Mouse (Mus musculus) lung, postnatal 25 days (tissue): Measurements from ENCODE around the gene Fkbp14.

Experiments
- DNase-seq: peaks from one replicate; pipeline ENCODE4 v3.0.0; 2022; ENCODE audit warnings: low spot score

Fkbp14 gene

DNA sequence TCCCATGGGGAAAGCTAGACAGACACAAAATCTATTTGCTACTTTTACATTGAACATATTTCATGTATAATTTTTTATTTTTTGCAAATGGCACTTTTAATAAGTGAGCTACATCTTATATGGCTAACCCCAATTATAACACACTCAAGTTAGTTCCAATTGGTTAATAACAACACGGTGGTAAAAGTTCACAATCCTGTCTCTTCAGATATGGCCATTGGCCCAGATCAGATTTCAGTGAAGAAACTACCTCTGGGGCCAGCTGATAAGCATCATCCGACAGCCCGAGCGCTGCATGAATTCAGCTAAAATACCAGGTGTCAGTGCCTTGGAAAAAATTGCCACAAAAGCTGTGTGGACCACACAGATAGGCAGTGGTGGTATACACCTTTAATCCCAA is 9.4 kb downstream of the Fkbp14 start:
- no peak for DNase-seq

DNA sequence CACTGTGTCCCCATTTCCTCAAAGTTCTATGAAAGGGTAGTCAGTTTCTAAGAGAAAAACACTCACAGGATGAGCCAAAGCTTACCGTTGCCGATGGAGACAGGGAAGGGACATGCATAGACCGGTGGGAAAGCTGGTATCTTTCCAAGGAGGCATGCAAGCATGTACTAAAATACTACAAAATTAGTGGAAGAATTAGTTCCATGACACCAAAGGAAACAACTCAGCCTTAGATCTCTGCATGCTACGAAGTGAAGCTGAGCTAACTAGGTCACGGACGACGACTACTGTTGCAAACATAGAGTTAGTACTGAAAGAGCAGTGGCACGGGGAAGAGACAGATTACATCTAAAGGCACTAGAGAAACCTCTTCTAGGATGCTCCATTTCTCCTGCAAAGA is 10.2 kb downstream of the Fkbp14 start:
- no peak for DNase-seq

DNA sequence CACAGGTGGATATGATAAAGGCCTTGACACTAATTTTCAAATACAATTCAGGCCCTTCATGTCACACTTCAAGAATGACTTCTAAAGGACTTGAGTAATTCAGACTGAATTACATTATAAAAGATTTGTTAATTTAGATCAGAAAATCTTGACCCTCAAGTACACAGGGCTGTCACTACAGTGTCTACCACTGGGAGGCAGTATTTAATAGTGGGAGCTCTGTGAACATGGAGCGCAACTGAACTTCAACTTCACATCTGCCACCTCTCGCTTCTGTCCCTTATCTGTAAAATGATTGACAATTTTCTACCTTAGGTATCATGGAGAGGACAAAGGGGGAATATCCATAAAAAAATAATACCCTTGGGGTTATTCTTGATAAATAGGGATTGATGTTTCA is 10.9 kb downstream of the Fkbp14 start:
- DNase-seq, result peak; percentile 69

DNA sequence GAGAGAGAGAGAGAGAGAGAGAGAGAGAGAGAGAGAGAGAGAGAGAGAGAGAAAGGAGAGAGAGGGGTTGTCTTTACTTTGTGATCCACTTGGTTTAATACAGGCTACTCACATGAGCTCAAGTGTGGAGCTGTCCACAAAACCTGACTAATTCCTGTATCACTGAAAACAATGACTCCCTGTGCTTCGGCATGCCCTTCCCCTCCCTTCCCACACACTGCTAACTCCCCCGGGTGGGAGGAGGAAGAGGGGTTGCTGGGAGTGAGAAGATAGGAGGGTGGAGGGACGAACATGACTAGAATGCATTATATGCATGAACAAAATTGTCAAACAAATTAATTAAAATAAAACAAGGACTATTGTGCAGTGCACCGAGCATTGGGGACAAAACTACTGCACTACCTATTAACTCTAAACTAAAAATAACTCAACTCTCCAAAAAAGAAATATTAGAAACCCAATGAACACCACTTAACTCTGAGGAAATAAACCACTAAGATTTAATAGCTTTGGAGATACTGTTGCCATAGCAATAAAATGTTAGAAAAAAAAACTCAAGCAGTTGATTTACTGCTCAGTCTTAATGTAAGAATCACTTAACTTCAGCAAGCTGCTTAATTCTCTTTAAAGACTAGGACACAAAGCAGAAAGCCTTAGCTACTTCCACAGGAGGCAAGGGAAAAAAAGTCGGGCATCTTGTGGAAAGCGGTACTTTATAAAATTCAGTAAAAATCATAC is 23.7 kb downstream of the Fkbp14 start:
- no peak for DNase-seq

DNA sequence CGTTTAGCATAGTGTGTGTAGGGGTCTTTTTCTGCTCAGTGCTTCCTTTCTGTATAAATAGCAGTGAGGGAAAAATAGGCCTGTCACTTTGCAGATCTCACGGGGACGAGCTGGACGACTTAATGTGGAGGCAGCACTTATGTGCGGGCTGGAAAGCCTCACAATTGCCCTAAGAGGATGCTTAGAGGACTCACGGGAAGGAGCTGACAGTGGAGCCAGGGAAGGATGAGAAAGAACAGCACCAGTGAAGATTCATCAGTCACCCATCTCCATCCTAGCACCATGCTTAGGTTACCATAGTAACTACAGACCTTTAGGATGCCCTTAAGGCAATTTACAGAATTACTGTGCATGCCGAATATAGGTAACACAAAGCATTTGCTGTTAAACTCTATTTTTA is 27.3 kb downstream of the Fkbp14 start:
- no peak for DNase-seq

DNA sequence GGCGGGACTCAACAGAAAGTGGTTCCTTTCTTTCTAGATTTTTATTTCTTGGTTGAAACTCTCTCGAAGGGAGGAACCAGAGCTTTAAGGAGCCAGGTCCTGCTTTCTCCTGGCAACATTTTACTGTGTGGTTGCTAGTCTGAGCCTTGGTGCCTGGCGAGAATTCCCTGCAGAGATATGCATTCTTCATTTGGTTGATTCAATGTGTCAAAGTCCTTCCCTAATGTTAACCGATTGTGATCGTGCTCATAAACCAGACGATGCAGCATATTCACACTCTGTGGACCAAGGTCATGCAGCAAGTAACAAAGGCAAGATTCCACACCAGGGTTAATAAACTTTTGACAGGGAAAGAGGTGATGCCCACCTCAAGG is 30.6 kb downstream of the Fkbp14 start:
- no peak for DNase-seq

DNA sequence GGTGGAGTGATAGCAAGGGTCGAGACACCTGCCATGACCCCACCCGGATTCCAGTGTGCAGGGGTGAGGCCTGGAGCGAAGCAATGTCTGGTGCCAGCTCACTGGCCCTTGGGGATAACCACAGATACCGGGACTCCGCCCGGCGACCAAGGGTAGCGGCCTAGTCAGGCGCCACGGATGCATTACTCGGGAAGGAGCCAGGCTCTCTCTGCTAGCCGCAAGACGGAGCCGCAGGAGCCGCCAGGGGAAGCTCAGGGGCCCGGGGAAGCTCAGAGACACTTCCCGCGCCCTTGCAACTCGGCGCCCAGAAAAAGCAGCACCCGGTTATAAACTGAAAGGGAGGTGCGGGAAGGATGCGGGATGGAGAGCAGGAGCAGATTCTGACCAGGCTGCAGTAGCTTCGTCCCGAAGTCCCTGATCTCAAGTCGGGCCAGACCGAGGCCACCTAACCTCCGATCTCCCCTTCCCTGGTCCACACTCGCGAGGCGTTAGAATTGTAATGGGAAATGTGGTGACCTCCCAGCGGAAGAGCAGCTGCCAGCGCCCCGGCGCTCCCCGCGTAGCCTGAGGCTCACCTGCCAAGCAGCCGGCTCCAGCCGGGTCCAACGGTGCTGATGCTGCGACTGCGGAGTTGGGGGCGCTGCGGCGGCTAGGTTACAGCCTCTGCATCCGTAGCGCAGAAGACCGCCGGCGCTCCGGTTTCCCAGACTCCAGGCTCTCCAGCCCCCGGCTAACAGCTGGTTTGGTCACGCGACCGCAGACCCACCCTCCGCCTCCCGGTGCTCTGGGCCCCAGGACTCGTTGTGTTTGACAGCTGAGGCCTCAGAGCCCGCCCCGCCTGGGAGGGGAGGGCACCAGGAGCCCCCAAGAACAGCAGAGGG is 31.2 kb downstream of the Fkbp14 start, which contains the start of gene Scrn1:
Scrn1 (minus strand) TSS at position 825 of the 881 bp plus-strand sequence.
- DNase-seq, result peak; percentile 37

DNA sequence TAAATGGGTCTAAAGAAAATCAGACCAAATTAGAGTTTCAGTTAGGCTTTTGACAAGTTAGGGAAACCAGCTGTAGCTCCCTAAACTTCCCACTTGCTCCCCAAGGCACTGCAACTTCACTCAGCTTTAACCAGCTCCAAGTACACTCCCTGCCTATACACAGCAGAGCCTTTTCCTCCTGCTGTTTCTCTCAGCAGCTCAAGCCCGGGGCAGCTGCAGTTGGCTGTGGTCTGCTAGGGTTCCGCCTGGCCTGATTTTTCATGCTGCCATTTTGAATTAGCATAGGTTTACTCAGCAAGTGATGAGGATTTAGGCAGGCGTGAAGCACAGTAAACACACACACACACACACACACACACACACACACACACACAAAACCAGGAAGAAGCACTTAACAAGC is 32.1 kb downstream of the Fkbp14 start:
- DNase-seq, result no peak

DNA sequence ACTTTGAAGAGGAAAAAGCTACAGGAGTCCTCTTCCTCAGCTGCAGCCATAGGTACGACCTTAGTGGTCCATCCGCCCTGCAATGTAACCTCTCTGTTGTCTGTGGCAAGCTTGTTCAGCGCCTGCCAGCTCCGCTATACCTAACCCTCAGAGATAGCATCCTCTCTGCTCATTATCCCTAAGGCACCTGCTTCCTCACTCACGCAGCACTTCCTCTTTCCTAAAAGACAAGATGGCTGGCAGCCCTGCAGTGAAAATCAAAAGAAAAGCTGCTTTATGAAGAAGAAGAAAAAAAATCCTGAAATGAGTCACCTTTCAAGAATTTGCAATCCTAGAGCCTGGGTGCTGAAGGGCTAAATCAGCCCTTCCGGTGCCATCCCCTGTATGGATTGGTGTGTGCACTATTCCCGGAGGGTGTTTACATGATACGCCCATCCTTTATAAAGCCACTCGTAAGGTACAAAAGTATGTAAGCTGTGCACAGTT is 32.6 kb downstream of the Fkbp14 start:
- no peak for DNase-seq

DNA sequence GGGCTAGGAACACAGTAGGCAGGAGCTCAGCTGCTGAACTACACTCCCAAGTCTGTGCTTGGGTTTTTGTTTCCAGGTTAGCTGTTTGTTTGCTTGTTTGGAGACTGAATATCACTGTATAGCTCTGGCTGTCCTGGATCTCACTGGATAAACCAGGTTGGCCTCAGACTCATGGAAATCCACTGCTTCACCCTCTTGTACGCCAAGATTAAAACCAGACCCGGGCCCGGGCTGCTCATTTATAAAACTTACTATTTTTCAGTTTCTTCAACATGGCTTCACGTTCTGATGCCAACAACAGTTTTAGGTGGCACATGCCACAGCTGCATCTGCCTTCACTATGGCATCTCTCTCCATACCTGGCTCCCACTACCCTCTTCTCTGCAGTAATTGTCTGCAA is 33.5 kb downstream of the Fkbp14 start:
- DNase-seq, result no peak

DNA sequence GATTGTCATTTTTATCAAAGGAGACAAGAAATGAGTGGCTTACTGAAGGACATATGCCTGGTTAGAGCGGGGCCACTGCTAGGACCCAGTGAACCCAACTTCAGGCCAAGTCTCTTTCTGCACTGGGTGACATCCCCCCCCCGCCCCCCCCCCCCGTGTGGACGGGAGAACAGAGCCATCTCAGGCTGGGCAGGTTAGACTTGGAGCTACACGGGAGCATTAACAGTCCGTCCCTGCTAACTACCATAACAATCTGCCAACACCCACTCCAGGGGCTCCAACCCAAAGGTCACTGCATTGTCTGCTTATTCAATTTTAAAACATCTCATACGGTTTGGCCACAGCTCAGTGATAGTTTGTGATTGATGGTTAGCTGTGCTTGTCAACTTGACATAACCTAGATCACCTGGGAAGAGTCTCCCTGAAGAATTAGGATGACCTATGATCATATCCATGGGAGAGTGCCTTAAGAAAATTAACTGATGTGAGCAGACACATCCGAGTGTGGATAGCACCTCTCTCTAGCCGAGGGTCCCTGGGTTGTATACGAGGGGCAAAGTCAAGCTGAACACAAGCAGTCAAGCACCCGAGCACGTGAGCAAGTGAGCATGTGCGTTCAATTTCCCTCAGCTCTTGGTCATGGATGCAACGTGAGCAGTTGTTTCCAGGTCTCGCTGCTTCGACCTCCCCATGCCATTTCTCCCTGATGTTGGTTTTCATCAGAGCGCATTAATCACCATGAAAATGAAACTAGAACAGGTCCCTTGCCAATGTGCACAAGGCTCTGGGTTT is 34.9 kb downstream of the Fkbp14 start:
- DNase-seq, result no peak

DNA sequence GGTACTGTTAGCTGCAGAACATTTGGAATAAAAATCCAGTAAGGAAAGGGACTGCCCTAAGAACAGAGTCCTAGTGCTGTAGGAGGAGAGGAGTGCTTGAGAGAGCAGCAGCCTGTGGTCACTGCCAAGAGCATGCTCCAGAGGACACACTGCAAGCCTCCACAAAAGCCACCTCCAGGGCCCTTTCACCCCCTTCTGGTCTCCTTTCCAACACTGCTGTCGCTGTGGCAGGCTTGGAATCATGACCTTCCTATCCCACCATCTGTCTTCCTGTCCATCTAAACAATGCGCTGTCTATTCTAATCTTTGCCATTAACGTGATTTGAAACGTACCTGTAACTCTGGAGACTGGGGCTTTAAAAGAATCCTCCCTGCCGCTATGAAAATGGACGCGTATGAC is 38.6 kb downstream of the Fkbp14 start:
- DNase-seq, result no peak

DNA sequence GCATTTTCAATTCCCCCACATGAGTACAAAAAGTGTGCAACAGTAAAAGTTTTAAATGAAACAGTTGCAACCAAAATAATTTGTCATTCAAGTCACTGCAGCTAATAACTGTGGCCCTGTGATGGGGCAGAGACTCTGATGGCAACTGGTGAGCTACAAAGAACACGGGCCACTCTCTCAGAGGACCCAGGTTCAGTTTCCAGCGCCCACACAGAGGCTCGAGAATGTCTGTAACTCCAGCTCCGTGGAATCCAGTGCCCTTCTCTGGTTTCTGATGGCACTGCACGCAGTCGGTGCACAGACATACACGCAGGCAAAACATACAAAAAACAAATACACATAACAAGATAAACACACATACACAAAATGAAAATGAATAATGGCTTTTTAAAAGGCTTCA is 39.4 kb downstream of the Fkbp14 start:
- no peak for DNase-seq

DNA sequence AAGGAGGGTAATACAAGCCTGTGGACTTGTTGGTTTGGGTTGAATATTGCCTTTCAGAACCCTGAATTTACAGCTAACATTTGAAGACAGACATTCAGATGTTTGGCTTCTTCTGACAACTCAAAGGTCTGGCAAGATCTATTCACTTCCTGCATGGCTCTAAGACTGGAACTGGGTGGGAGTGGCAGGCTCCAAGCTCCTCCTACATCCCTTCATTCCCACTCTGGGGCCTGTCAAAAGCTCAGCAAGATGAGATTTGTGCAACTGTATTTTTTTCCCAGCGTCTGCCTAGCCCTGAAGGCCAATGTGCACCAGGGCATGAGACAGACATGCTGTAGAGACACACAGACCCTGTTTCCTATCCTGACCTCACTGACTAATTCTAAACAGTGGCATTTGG is 41.3 kb downstream of the Fkbp14 start:
- DNase-seq, result peak; percentile 48

DNA sequence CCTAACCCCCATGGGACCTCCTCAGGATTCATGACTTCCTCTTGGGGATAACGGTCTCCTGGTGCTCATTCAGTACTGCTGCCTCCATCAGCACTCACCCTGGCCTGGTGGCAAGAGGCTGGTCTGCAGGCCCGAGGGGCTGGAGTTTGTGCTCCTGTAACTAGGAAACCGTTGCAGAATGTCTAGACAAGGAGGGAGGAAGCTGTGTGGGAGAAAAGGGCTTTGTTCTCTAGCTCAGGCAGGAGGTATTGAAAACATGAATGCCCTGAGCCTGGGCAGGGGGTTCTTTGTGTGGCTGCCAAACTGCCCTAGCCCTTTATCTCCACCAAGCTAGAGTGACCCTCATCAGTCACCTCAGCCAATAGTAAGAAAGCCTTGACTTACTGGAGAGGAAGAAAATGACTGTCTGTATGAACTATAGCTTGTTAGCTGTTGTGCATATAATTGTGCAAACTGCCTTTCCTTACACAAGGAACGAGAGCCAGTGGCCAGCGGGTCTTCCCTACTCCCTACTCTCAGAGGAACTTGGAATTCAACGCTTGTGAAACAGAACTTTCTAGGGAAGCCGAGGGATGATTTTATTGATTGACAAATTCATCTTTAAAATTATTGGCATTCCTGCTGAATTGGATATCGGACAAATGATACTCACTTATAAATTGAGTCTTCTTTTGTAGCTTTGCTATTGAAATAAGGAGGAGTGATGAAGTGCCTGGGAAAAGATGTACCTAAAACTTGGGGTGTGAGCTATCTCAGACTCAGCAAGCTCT is 42.6 kb downstream of the Fkbp14 start:
- DNase-seq, result no peak

DNA sequence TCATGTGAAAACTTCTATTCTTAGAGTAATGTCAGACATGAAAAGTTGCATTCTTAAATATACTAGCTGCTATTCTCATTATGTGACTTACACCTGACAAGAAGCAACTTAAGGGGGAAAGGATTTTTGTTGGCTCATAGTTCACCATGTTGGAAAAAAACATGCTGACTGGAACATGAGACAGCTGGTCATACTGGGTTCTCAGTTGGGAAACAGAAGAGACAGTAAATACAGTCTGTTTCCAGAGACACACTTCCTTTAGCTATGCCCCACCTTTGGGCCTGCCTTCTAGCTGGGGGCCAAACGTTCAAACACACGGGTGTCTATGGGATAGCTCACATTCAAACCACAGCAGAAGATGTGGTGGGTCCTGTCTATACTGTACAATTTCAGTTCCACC is 43.5 kb downstream of the Fkbp14 start:
- DNase-seq, result no peak

DNA sequence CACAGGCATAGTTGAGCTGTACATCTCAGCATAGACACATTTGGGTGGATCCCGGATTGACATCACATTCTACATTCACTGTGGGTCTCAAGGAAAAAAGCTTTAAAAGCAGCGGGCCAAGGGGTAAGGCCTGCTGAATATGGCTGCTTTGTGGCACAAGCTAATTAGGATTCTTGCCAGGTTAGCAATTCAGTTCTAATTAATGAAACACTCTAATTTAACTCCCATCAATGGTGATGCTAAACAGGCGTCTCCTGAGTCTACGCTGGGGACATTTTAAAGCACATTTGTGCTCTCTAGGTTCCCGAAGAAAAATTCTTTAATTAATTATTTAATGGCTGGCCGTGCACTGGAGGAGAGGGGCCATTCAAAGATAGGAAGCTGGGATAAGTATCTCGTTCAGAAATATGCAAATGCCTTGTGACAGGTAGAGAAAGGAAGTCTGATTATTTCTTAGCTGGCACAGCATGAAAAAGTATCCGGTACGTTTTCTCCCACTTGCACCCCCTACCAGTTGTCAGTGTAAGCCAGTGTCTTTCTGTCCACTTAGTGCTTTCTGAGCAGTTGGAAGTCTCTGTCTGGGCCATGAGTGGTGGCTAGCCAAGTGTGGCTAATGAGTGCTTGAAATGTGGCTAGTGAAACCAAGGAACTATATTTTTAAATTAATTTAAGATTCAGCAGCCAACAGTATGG is 44.2 kb downstream of the Fkbp14 start:
- DNase-seq, result no peak

DNA sequence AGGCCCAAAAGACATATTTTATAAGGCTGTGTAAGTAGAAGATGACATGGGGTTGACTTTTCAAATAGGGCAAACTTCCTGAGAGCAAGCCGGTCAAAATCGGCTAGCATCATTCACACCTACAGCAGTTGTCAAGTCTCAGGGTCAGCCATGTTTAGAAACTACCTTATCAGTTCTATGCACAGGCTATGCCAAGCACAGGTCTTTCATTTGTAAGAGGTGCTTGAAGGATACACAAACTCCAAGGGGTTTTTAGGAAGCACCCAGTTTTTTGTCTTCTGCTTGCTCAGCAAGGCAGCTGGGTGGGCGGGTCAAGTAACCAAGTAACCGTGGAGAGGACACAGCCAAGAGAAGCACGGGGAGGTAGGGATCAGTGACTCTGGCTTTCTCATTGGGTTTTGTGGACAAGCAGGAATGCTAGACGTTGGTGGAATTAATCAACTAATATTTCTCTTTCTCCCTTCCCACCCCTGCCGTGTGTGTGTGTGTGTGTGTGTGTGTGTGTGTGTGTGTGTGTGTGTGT is 46.2 kb downstream of the Fkbp14 start:
- DNase-seq, result no peak

DNA sequence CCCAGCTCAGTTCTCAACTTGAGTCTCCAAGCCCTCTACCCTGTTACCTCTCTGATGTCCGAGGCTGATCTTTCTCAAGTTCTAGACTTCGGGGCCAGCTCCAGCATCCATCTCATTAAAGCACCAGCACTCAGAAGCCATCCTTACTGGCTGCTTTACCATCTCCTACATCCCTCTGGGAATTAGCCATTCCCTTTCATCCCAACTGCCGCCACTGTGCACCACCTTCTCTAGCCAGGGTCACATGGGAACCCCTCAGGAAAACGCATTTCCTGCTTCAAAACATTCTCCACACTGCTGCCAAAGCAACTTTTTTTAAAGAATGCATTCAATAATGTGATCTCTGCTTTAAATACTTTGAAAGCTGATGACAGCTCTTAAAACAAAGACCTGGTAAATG is 47.8 kb downstream of the Fkbp14 start:
- DNase-seq, result no peak

DNA sequence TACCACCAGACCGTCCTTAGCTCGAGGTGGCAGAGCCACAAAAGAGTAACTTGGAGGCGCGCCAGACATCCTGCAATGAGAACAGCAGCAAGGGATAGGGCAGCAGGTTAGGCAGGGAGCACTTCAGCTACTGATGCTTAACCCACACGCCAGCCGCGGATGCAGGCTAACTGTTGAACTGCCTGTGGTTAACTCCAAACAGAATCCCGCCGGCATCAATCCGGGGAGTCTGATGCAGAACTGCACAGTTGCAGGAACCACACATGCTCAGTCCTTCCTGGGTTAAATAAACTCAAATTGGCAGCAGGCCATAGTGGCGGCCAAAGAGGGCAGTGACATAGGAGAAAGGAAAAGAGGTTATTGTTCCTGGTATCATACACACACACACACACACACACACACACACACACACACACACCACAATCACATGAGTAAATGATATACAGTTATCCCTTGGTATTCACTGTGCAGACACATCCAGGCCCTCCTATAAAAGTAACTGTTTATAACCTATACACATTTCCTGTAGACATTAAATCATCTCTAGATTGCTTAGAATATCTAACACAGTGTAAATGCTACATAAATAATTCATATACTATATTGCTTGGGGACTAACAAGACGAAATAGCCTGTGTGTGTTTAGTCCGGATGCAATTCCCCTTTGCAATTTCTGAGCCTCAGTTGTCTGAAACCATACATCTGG is 48.6 kb downstream of the Fkbp14 start:
- peak; percentile 56 for DNase-seq
